Comparison of ENCODE assay signal across 8 mouse cellular contexts in the genomic region with DNA sequence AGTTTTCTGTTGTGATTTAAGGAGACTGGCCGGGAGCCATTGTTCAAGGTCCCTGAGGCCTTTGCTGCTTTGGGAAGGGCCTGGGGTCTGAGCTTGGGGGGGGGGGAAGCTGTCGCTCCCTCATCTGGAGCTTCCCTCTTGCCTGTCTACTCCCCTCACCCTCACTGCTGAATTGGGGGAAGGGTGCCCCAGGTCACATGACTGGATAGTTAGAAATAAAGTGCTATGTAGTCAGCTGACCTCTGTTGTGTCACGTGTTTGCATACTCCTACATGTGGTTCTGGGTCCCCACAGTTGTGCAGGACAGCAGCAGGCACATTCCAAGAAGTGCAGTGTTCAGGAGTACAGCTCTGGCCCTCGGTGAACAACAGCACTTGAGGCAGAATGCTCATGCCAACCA. TPM values are rescaled to one million over a fixed set of nuclear protein-coding genes. Genes with fewer than 3 reads are reported as not detected.
DNase-seq lines count a peak whose midpoint lies in the region; ATAC-seq and TF ChIP-seq lines count a peak whose summit lies in the region.

No protein-coding gene starts in this region.

- peak; percentile 15; the same call in 1 of the 2 replicates for ATAC-seq in heart, postnatal 0 days (ENCODE audit: insufficient read depth, low read depth)
- no peak for ATAC-seq in embryonic facial prominence, embryonic 15.5 days (ENCODE audit: insufficient number of reproducible peaks, low FRiP score, low TSS enrichment, low read depth)
- ATAC-seq in intestine, embryonic 14.5 days (replicated peaks; ENCODE audit: low FRiP score, low TSS enrichment, low read depth) = no peak; the same call in 1 of the 2 replicates
- ATAC-seq in midbrain, embryonic 14.5 days (ENCODE audit: low FRiP score, low TSS enrichment) = no peak

- H3K27me3 ChIP-seq in heart, postnatal 0 days (ENCODE audit: control insufficient read depth, insufficient read depth, low read length) = no peaks in the 10 kb centered on the region
- H3K27me3 ChIP-seq in embryonic facial prominence, embryonic 15.5 days = no peaks in the 10 kb centered on the region
- no peaks in the 10 kb centered on the region for H3K27me3 ChIP-seq in intestine, embryonic 14.5 days (replicated peaks; ENCODE audit: control insufficient read depth, insufficient read depth, low read length)
- H3K27me3 ChIP-seq in midbrain, embryonic 14.5 days (ENCODE audit: control insufficient read depth, insufficient read depth, low read length) = no peaks in the 10 kb centered on the region

- TF ChIP-seq CTCF in heart, postnatal 0 days (IDR thresholded peaks at IDR 0.05; ENCODE audit: low read depth) = no peak

- no peak overlapping the region for H3K4me3 ChIP-seq in heart, postnatal 0 days (ENCODE audit: low read depth, low read length)
- H3K4me3 ChIP-seq in embryonic facial prominence, embryonic 15.5 days (replicated peaks) = no peak overlapping the region
- H3K4me3 ChIP-seq in intestine, embryonic 14.5 days (ENCODE audit: low read depth, low read length) = no peak overlapping the region
- no peak overlapping the region for H3K4me3 ChIP-seq in midbrain, embryonic 14.5 days (replicated peaks; ENCODE audit: low read depth, low read length)

- DNase-seq in heart, postnatal 0 days (ENCODE audit: low spot score) = no peak
- DNase-seq in heart, adult 18-20 months = no peak
- no peak for DNase-seq in intestine, embryonic 14.5 days (ENCODE audit: low spot score)
- no peak for DNase-seq in midbrain, embryonic 14.5 days
- no peak for DNase-seq in testis, postnatal 10 days (ENCODE audit: low spot score)
- no peak for DNase-seq in cerebellum, postnatal 36 days
- no peak for DNase-seq in right cerebral cortex, postnatal 14 days

- H3K4me2 ChIP-seq in heart, postnatal 0 days (ENCODE audit: low read depth, low read length) = no peak overlapping the region
- H3K4me2 ChIP-seq in embryonic facial prominence, embryonic 15.5 days (replicated peaks) = no peak overlapping the region
- H3K4me2 ChIP-seq in intestine, embryonic 14.5 days (ENCODE audit: low read length) = 0 out of 2 replicates have a peak overlapping the region, but pooled peaks have one; percentile 6
- H3K4me2 ChIP-seq in midbrain, embryonic 14.5 days (ENCODE audit: low read length) = no peak overlapping the region

- peak overlapping the region; percentile 52 for H3K27ac ChIP-seq in heart, postnatal 0 days (ENCODE audit: low read depth)
- H3K27ac ChIP-seq in embryonic facial prominence, embryonic 15.5 days (replicated peaks) = peak overlapping the region; percentile 55; the same call in 1 of the 2 replicates
- peak overlapping the region; percentile 58 for H3K27ac ChIP-seq in intestine, embryonic 14.5 days (ENCODE audit: low read depth)
- H3K27ac ChIP-seq in midbrain, embryonic 14.5 days (replicated peaks; ENCODE audit: low read depth, low read length) = peak overlapping the region; percentile 75

- no peak overlapping the region for H3K9ac ChIP-seq in heart, postnatal 0 days (replicated peaks; ENCODE audit: low read depth, low read length)
- H3K9ac ChIP-seq in embryonic facial prominence, embryonic 15.5 days = no peak overlapping the region
- H3K9ac ChIP-seq in intestine, embryonic 14.5 days (ENCODE audit: low read length) = no peak overlapping the region
- no peak overlapping the region for H3K9ac ChIP-seq in midbrain, embryonic 14.5 days (replicated peaks; ENCODE audit: low read length)

- 43% methylated on average over 4 of the region's 4 CpGs for WGBS in heart, postnatal 0 days
- 72% methylated on average over 4 of the region's 4 CpGs for WGBS in embryonic facial prominence, embryonic 15.5 days
- 65% methylated on average over 4 of the region's 4 CpGs for WGBS in intestine, embryonic 14.5 days
- 67% methylated on average over 4 of the region's 4 CpGs for WGBS in midbrain, embryonic 14.5 days

- TF ChIP-seq EP300 in heart, postnatal 0 days (IDR thresholded peaks at IDR 0.05; ENCODE audit: low read depth) = no peak

- peaks cover 30% of the 10 kb centered on the region for H3K36me3 ChIP-seq in heart, postnatal 0 days (replicated peaks; ENCODE audit: control insufficient read depth, insufficient read depth, low read length)
- peaks cover 47% of the 10 kb centered on the region for H3K36me3 ChIP-seq in embryonic facial prominence, embryonic 15.5 days
- H3K36me3 ChIP-seq in intestine, embryonic 14.5 days (ENCODE audit: control insufficient read depth, insufficient read depth, low read length) = peaks cover 31% of the 10 kb centered on the region
- peaks cover 43% of the 10 kb centered on the region for H3K36me3 ChIP-seq in midbrain, embryonic 14.5 days (ENCODE audit: control insufficient read depth, insufficient read depth, low read length)

- peaks cover 15% of the 10 kb centered on the region; the same call in 1 of the 2 replicates for H3K4me1 ChIP-seq in heart, postnatal 0 days (ENCODE audit: control insufficient read depth, insufficient read depth)
- peaks cover 15% of the 10 kb centered on the region for H3K4me1 ChIP-seq in embryonic facial prominence, embryonic 15.5 days
- H3K4me1 ChIP-seq in intestine, embryonic 14.5 days (replicated peaks; ENCODE audit: control insufficient read depth, insufficient read depth, low read length) = peaks cover 15% of the 10 kb centered on the region
- peaks cover 16% of the 10 kb centered on the region for H3K4me1 ChIP-seq in midbrain, embryonic 14.5 days (ENCODE audit: control insufficient read depth, insufficient read depth, low read length)

- H3K9me3 ChIP-seq in heart, postnatal 0 days (replicated peaks; ENCODE audit: control insufficient read depth, low read length) = no peaks in the 10 kb centered on the region
- H3K9me3 ChIP-seq in embryonic facial prominence, embryonic 15.5 days (replicated peaks) = no peaks in the 10 kb centered on the region
- H3K9me3 ChIP-seq in intestine, embryonic 14.5 days (ENCODE audit: control insufficient read depth, low read length) = no peaks in the 10 kb centered on the region
- no peaks in the 10 kb centered on the region for H3K9me3 ChIP-seq in midbrain, embryonic 14.5 days (ENCODE audit: control insufficient read depth, low read length)

RNA-seq across cellular contexts. Expression of gene Rnf114, which starts 15.7 kb away (rescaled TPM):
- 90.0 and 102 TPM in 2 replicates for total RNA-seq in heart, postnatal 0 days (2014; rRNA removed; ENCODE audit: low replicate concordance)
- 63.6 and 73.9 TPM in 2 replicates for polyA plus RNA-seq in heart, postnatal 0 days (2015; fragmentation: Nextera tagmentation; extraction: Ambion mirVana)
- 10 to 100 TPM; 72.0 to 72.3 TPM for total RNA-seq in heart, adult 18-20 months (2021)
- polyA plus RNA-seq in embryonic facial prominence, embryonic 15.5 days (2015; fragmentation: Nextera tagmentation; extraction: Ambion mirVana) = 79.2 and 80.1 TPM in 2 replicates
- polyA plus RNA-seq in intestine, embryonic 14.5 days (2014; fragmentation: Nextera tagmentation; extraction: Ambion mirVana) = 82.8 and 85.0 TPM in 2 replicates
- 127 and 146 TPM in 2 replicates for polyA plus RNA-seq in midbrain, embryonic 14.5 days (2014; fragmentation: Nextera tagmentation; extraction: Ambion mirVana)

RNA-seq across cellular contexts. Expression of gene Spata2, which starts 15.9 kb away (rescaled TPM):
- 17.2 and 17.6 TPM in 2 replicates for total RNA-seq in heart, postnatal 0 days (2014; rRNA removed; ENCODE audit: low replicate concordance)
- 9.1 and 12.2 TPM in 2 replicates for polyA plus RNA-seq in heart, postnatal 0 days (2015; fragmentation: Nextera tagmentation; extraction: Ambion mirVana)
- 10 to 100 TPM; 13.1 to 16.4 TPM for total RNA-seq in heart, adult 18-20 months (2021)
- polyA plus RNA-seq in embryonic facial prominence, embryonic 15.5 days (2015; fragmentation: Nextera tagmentation; extraction: Ambion mirVana) = 14.5 and 16.2 TPM in 2 replicates
- polyA plus RNA-seq in intestine, embryonic 14.5 days (2014; fragmentation: Nextera tagmentation; extraction: Ambion mirVana) = 13.9 and 15.1 TPM in 2 replicates
- 27.4 and 29.9 TPM in 2 replicates for polyA plus RNA-seq in midbrain, embryonic 14.5 days (2014; fragmentation: Nextera tagmentation; extraction: Ambion mirVana)

RNA-seq across cellular contexts. Expression of gene Slc9a8, which starts 55.2 kb away (rescaled TPM):
- 31.9 and 51.5 TPM in 2 replicates for total RNA-seq in heart, postnatal 0 days (2014; rRNA removed; ENCODE audit: low replicate concordance)
- polyA plus RNA-seq in heart, postnatal 0 days (2015; fragmentation: Nextera tagmentation; extraction: Ambion mirVana) = 9.9 and 10.7 TPM in 2 replicates
- 10 to 100 TPM; 20.5 to 26.8 TPM for total RNA-seq in heart, adult 18-20 months (2021)
- polyA plus RNA-seq in embryonic facial prominence, embryonic 15.5 days (2015; fragmentation: Nextera tagmentation; extraction: Ambion mirVana) = 17.0 and 20.5 TPM in 2 replicates
- polyA plus RNA-seq in intestine, embryonic 14.5 days (2014; fragmentation: Nextera tagmentation; extraction: Ambion mirVana) = 21.0 and 23.2 TPM in 2 replicates
- polyA plus RNA-seq in midbrain, embryonic 14.5 days (2014; fragmentation: Nextera tagmentation; extraction: Ambion mirVana) = 15.5 and 19.2 TPM in 2 replicates
